Mouse (Mus musculus) C2C12 (cell line): ENCODE results near the gene Fosl2.

Experiments
- CTCF ChIP-seq: IDR thresholded peaks from one replicate; pipeline ENCODE4 v1.5.1; 2011; ENCODE audit not compliant: control insufficient read depth, insufficient read depth, insufficient read length
- MYOG ChIP-seq: IDR thresholded peaks from one replicate; pipeline ENCODE4 v1.6.1; 2011; ENCODE audit not compliant: control insufficient read depth, insufficient read length; ENCODE audit errors: extremely low read depth
- USF1 ChIP-seq: IDR thresholded peaks from one replicate; pipeline ENCODE4 v1.6.1; 2011; ENCODE audit warnings: low read depth, mild to moderate bottlenecking, control low read depth, moderate library complexity

- TF ChIP-seq CTCF (no peak), USF1 (no peak), MYOG (no peak)
Measured at GRCm38 (mm10) chr5:32127927-32128326, 7.7 kb upstream of the Fosl2 start.
